Mouse (Mus musculus): Measurements from ENCODE around the gene Ikzf1.

Ikzf1 gene

GRCm38 (mm10) chr11:11690059-11690844, 5.4 kb downstream of the Ikzf1 start:
- DNase-seq (ENCODE audit: low spot score in 2 of 2): no peak

- no peak for DNase-seq (ENCODE audit: low spot score in 2 of 2)
Observed at GRCm38 (mm10) chr11:11690845-11691196, 6.0 kb downstream of the Ikzf1 start.

GRCm38 (mm10) chr11:11691324-11692058, 6.7 kb downstream of the Ikzf1 start:
- DNase-seq (ENCODE audit: low spot score in 2 of 2): no peak

GRCm38 (mm10) chr11:11692558-11693166, 7.9 kb downstream of the Ikzf1 start:
- no peak for DNase-seq (ENCODE audit: low spot score in 2 of 2)

- DNase-seq (ENCODE audit: low spot score in 2 of 2): no peak
Observed at GRCm38 (mm10) chr11:11693446-11693845, 8.6 kb downstream of the Ikzf1 start.

- no peak for DNase-seq (ENCODE audit: low spot score in 2 of 2)
Observed at GRCm38 (mm10) chr11:11694072-11694471, 9.3 kb downstream of the Ikzf1 start.

GRCm38 (mm10) chr11:11694472-11695177, 9.8 kb downstream of the Ikzf1 start:
- DNase-seq (ENCODE audit: low spot score in 2 of 2): no peak

GRCm38 (mm10) chr11:11695211-11695887, 10.5 kb downstream of the Ikzf1 start:
- DNase-seq (ENCODE audit: low spot score in 2 of 2): no peak

GRCm38 (mm10) chr11:11695907-11696306, 11.1 kb downstream of the Ikzf1 start:
- DNase-seq (ENCODE audit: low spot score in 2 of 2): no peak

GRCm38 (mm10) chr11:11696814-11697213, 12.0 kb downstream of the Ikzf1 start:
- no peak for DNase-seq (ENCODE audit: low spot score in 2 of 2)

- DNase-seq (ENCODE audit: low spot score in 2 of 2): no peak
Observed at GRCm38 (mm10) chr11:11701378-11701777, 16.6 kb downstream of the Ikzf1 start.

- DNase-seq (ENCODE audit: low spot score in 2 of 2): no peak
Observed at GRCm38 (mm10) chr11:11703776-11704175, 19.0 kb downstream of the Ikzf1 start.

GRCm38 (mm10) chr11:11708154-11708719, 23.4 kb downstream of the Ikzf1 start:
- DNase-seq (ENCODE audit: low spot score in 2 of 2): no peak

GRCm38 (mm10) chr11:11709311-11709710, 24.5 kb downstream of the Ikzf1 start:
- no peak for DNase-seq (ENCODE audit: low spot score in 2 of 2)

- DNase-seq (ENCODE audit: low spot score in 2 of 2): no peak
Observed at GRCm38 (mm10) chr11:11710718-11711117, 25.9 kb downstream of the Ikzf1 start.

GRCm38 (mm10) chr11:11711748-11712147, 26.9 kb downstream of the Ikzf1 start:
- no peak for DNase-seq (ENCODE audit: low spot score in 2 of 2)

- no peak for DNase-seq (ENCODE audit: low spot score in 2 of 2)
Observed at GRCm38 (mm10) chr11:11714676-11715075, 29.9 kb downstream of the Ikzf1 start.

GRCm38 (mm10) chr11:11715963-11716691, 31.3 kb downstream of the Ikzf1 start:
- no peak for DNase-seq (ENCODE audit: low spot score in 2 of 2)

- DNase-seq (ENCODE audit: low spot score in 2 of 2): no peak
Observed at GRCm38 (mm10) chr11:11716692-11717037, 31.9 kb downstream of the Ikzf1 start.

GRCm38 (mm10) chr11:11717606-11718167, 32.9 kb downstream of the Ikzf1 start:
- no peak for DNase-seq (ENCODE audit: low spot score in 2 of 2)

Data from frontal cortex, postnatal 25 days (tissue).